Mouse (Mus musculus) kidney, embryonic 16.5 days (tissue): ENCODE measurements around the gene Nme1. TPM values are rescaled to one million over a fixed set of nuclear protein-coding genes. Genes with fewer than 3 reads are reported as not detected.

Source experiments
- ATAC-seq: fragments of 200-750 bp; cut with Nextera tagmentation; 2 replicates; pipeline ENCODE4 v1.8.0; 2017; ENCODE audit warnings: moderate TSS enrichment; ENCODE audit not compliant: low FRiP score, low TSS enrichment
- H3K27ac ChIP-seq: fragments of 300-500 bp; sonication (generic); 2 replicates; pipeline ENCODE4 v1.5.1; 2014; ENCODE audit warnings: low read length
- H3K27me3 ChIP-seq: fragments of 300-500 bp; sonication (generic); 2 replicates; pipeline ENCODE4 v1.6.1; 2014; ENCODE audit warnings: low read length, control low read depth, mixed read lengths; ENCODE audit not compliant: insufficient read depth
- H3K36me3 ChIP-seq: fragments of 300-500 bp; sonication (generic); 2 replicates; pipeline ENCODE4 v1.6.1; 2014; ENCODE audit warnings: low read length, control low read depth, mixed read lengths; ENCODE audit not compliant: insufficient read depth
- H3K4me1 ChIP-seq: fragments of 300-500 bp; sonication (generic); 2 replicates; pipeline ENCODE4 v1.6.1; 2014; ENCODE audit warnings: low read length, control low read depth, mixed read lengths; ENCODE audit not compliant: insufficient read depth
- H3K4me2 ChIP-seq: fragments of 300-500 bp; sonication (generic); replicated peaks from 2 replicates; pipeline ENCODE4 v1.6.1; 2014; ENCODE audit warnings: low read depth, low read length
- H3K4me3 ChIP-seq: fragments of 300-500 bp; sonication (generic); 2 replicates; pipeline ENCODE4 v1.5.1; 2014; ENCODE audit warnings: mild to moderate bottlenecking, low read length
- H3K9ac ChIP-seq: fragments of 300-500 bp; sonication (generic); replicated peaks from 2 replicates; pipeline ENCODE4 v1.6.1; 2014; ENCODE audit warnings: low read length
- H3K9me3 ChIP-seq: fragments of 300-500 bp; sonication (generic); 2 replicates; pipeline ENCODE4 v1.6.1; 2016; ENCODE audit warnings: low read length, control low read depth
- WGBS: fragments of 180-500 bp; shearing (Covaris S2); extraction: QIAGEN DNeasy Blood & Tissue Kit; methylation state at CpG from one replicate; pipeline ENCODE4 v1.1.7; 2014; 5-methylcytosine and 5-hydroxymethylcytosine counted together
- polyA plus RNA-seq: library from polyadenylated mRNA; unstranded; fragments of >200 nt; fragmentation: Nextera tagmentation; extraction: Ambion mirVana; gene quantifications from 2 replicates; pipeline ENCODE4 v1.2.1, GENCODE M21; 2015

Nme1 gene
- polyA plus RNA-seq, 1 experiment from 2014 or later = 162 TPM

DNA sequence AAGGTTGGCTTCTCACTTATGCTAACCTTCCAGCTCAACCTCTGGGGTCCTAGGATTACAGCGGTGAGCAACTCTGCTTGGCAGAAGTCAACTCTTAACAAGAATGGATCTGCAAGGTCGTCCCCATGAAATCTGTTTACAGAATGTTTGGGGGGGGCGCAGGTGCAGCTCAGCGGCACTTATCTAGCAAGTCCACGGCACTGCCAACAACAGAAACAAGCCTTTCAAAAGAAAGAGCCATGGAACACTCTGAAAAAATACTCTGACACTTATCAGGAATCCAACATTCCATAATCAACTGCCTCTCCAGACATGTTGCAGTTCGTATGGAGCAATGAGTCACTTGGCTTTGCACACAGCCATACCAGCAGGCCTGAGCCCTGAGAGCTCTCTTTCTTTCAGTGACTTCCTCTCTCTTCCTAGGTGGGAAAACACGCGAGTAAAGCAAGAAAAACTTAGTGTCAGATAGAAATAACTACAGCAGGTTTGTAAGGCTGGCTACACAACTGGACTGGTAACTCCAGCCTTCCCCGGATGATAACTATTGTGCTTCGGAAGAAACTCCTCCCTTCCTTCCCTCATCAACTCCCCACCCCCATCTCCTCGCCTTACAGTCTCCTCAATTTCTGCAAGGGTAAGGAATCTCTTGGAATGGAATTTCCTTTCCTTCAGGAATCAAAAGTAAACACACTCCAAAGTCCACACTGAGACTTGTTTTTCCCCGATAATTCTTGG is 20.2 kb upstream of the Nme1 start:
- Histone ChIP-seq H3K36me3 (no peaks in the 10 kb centered on the region), H3K4me1 (0 out of 2 replicates have a peak, but pooled peaks cover 7% of the 10 kb centered on the region), H3K4me2 (0 out of 2 replicates have a peak overlapping the region, but pooled peaks have one; percentile 4), H3K9ac (no peak overlapping the region), H3K4me3 (no peak overlapping the region), H3K9me3 (no peaks in the 10 kb centered on the region), H3K27me3 (no peaks in the 10 kb centered on the region), H3K27ac (peak overlapping the region; percentile 64)
- ATAC-seq = no peak
- 50% methylated on average over 12 of the region's 12 CpGs for WGBS

DNA sequence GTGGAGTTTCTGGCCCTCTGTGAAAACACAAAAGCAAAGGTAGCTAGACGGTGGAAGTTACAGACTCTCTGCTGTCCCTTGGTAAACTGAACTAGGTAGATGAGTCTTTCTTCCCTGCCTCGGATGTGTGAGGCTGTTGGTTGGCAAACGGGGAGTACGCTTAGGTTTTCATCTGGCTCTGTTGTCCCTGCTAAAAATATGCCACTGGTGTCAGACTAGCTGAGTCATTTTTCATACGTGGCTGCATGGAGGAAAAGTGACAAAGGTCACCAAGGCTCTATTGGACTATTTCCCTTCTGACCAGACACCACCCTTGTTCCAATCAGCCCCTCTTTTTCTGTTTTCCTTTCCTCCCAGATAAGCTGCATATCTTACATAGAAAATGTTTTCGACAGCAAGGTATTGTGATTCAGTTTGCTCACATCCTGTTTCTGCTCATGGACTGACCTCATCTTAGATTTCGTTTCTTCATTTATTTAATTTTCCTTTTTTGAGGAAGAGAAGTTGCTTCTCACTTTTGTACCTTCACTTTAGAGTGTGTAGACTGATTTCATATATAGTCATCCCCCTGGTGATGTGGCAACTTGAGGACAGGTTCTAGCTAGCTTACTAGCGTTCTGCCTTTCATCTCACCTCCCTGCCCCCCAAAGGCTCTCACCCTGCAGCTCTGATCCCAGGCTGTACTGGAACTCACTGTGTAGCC is 19.5 kb upstream of the Nme1 start:
- 61% methylated on average over 8 of the region's 8 CpGs for WGBS

DNA sequence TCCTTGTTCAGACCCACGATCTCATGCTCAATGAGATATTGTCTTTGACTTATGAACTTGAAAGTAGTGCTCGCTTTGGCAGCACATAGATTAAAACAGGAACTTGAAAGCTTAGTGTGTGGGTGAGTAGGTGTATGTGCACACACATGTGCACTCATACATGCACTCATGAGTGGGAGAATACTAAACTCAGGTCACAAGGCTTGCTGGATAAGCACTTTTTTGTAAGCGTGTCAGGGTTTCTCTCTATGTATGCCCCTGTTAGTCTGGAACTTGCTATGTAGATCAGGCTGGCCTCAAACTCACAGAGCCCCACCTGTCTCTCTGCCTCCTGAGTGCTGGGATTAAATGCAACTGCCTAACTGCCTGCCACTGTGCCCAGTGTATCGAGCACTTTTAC is 18.7 kb upstream of the Nme1 start:
- WGBS = 85% methylated on average over 4 of the region's 4 CpGs
- no peaks in the 10 kb centered on the region for H3K9me3 ChIP-seq
- peak overlapping the region; percentile 67; the same call in 1 of the 2 replicates for H3K27ac ChIP-seq
- H3K36me3 ChIP-seq = no peaks in the 10 kb centered on the region
- H3K4me2 ChIP-seq = no peak overlapping the region
- H3K4me1 ChIP-seq = 0 out of 2 replicates have a peak, but pooled peaks cover 7% of the 10 kb centered on the region
- H3K9ac ChIP-seq = no peak overlapping the region
- H3K4me3 ChIP-seq = no peak overlapping the region
- ATAC-seq = no peak
- no peaks in the 10 kb centered on the region for H3K27me3 ChIP-seq

More for the DNA sequence above, 19.5 kb upstream of the Nme1 start:
- no peak overlapping the region for H3K9ac ChIP-seq
- H3K9me3 ChIP-seq = no peaks in the 10 kb centered on the region
- no peaks in the 10 kb centered on the region for H3K27me3 ChIP-seq
- no peak overlapping the region for H3K4me3 ChIP-seq
- 0 out of 2 replicates have a peak, but pooled peaks cover 7% of the 10 kb centered on the region for H3K4me1 ChIP-seq
- no peak overlapping the region for H3K4me2 ChIP-seq
- no peak for ATAC-seq
- H3K27ac ChIP-seq = peak overlapping the region; percentile 67
- H3K36me3 ChIP-seq = no peaks in the 10 kb centered on the region

DNA sequence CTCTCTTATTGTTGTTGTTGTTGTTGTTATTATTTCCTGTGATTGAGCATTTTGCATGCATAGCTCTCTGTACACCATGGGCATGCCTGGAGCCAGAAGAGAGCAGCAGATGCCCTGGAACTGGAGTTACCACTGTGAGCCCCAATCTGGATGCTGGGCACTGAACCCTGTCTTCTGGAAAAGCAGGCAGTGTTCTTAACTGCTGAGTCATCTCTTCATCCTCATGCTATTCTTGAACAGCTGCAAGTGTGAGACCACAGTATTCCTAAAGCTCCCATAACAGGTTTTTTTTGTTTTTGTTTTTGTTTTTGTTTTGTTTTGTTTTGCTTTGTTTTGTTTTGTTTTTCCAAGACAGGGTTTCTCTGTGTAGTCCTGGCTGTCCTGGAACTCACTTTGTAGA is 18.0 kb upstream of the Nme1 start:
- no peak overlapping the region for H3K4me2 ChIP-seq
- H3K4me3 ChIP-seq = no peak overlapping the region
- H3K9ac ChIP-seq = no peak overlapping the region
- no peaks in the 10 kb centered on the region for H3K9me3 ChIP-seq
- no peak overlapping the region for H3K27ac ChIP-seq
- H3K27me3 ChIP-seq = no peaks in the 10 kb centered on the region
- 0 out of 2 replicates have a peak, but pooled peaks cover 7% of the 10 kb centered on the region for H3K4me1 ChIP-seq
- ATAC-seq = no peak
- H3K36me3 ChIP-seq = no peaks in the 10 kb centered on the region

DNA sequence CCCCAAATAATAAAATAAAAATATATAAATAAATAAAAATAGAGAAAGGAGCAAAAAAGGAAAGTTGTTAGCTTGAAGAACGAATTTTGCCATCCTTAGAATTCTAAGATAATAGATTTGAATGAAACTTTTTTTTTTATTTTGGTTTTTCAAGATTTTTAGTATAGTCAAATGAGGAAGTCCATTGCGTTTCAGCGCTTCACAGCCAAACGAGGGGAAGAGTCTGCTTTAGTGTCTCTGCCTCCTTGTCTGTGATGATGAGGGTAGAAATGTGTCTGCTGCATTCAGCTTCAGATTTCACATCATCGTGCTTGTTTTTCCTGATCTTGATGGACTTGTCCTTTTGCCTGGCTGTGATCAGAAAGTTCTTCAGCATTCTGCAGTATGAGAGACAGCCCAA is 16.9 kb upstream of the Nme1 start:
- H3K4me1 ChIP-seq = 0 out of 2 replicates have a peak, but pooled peaks cover 7% of the 10 kb centered on the region
- no peak for ATAC-seq
- H3K36me3 ChIP-seq = no peaks in the 10 kb centered on the region
- H3K9me3 ChIP-seq = no peaks in the 10 kb centered on the region
- no peak overlapping the region for H3K27ac ChIP-seq
- H3K4me3 ChIP-seq = no peak overlapping the region
- WGBS = 86% methylated on average over 5 of the region's 5 CpGs
- H3K9ac ChIP-seq = no peak overlapping the region
- no peak overlapping the region for H3K4me2 ChIP-seq
- H3K27me3 ChIP-seq = no peaks in the 10 kb centered on the region

DNA sequence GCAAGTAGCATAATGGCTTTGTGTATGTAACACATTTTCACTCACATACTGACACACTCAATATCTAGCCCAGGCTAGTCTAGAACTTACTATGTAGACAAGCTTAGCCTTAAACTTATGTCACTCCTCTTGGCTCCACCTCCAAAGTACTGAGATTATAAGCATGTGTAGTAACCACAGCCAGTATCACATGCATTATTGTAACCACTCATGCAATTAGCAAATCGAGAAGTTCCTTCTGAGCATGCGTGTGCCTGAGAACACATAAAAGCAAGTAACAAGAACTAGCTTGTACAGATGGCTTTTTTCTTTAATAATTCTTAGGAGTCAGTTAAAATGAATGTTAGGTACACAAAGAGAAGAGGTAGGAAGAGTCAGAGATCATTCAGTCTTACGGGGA is 16.3 kb upstream of the Nme1 start:
- no peak overlapping the region for H3K9ac ChIP-seq
- H3K27ac ChIP-seq = no peak overlapping the region
- H3K4me2 ChIP-seq = no peak overlapping the region
- no peak overlapping the region for H3K4me3 ChIP-seq
- H3K36me3 ChIP-seq = no peaks in the 10 kb centered on the region
- ATAC-seq = no peak
- 84% methylated on average over 3 of the region's 3 CpGs for WGBS
- no peaks in the 10 kb centered on the region for H3K27me3 ChIP-seq
- H3K9me3 ChIP-seq = no peaks in the 10 kb centered on the region
- H3K4me1 ChIP-seq = 0 out of 2 replicates have a peak, but pooled peaks cover 7% of the 10 kb centered on the region

DNA sequence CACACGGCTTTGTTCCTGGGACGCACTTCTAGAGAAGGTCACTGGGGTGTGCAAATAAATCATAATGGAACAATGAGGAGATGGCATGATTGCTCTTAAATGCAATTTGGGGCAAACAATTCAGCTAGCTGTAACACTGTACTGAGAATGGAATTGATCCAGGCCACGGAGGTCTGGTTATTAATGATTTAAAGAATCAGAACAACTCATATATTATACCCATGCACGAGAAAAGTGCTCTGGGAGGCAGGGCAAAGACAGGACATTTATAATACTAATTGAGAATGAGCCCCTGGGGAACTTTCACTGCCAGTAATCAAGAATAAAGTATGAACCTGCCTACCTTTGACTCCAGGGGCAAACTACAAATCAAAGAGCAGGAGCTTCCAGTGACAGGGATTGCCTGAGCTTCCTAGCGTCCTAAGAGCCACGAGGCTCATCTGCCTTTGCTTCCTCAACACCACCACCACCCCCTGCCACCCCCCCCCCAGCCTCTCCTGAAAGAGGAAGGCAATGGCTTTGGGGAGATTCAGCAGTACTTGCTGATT is 11.3 kb upstream of the Nme1 start:
- Histone ChIP-seq H3K4me3 (no peak overlapping the region), H3K9me3 (no peaks in the 10 kb centered on the region), H3K4me1 (no peaks in the 10 kb centered on the region), H3K9ac (no peak overlapping the region), H3K27ac (no peak overlapping the region), H3K4me2 (no peak overlapping the region), H3K27me3 (no peaks in the 10 kb centered on the region), H3K36me3 (no peaks in the 10 kb centered on the region)
- ATAC-seq = no peak
- whole genome bisulfite sequencing = 19% methylated on average over 6 of the region's 6 CpGs

DNA sequence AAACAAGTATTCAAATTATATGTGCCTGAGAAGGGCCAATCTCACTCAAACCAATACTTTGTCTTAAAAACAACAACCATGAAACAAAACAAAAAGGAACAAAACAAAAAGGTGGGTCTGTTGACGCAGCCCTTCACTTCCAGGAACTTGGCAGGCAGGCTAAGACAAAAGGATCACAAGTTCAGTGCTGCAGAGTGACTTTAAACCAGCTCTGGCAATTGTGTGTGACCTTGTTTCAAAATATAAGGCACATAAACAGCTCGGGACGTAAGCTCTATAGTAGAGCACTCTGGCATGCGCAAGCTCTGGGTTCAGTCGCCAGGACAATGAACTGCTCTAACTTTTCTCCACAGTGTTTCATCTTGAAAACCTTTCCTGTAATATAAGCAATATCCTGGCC is 4.6 kb upstream of the Nme1 start:
- Histone ChIP-seq H3K9me3 (no peaks in the 10 kb centered on the region), H3K4me3 (no peak overlapping the region), H3K4me2 (no peak overlapping the region), H3K9ac (no peak overlapping the region), H3K27me3 (no peaks in the 10 kb centered on the region), H3K27ac (no peak overlapping the region), H3K36me3 (no peaks in the 10 kb centered on the region), H3K4me1 (peaks cover 4% of the 10 kb centered on the region; the same call in 1 of the 2 replicates)
- WGBS = 90% methylated on average over 5 of the region's 5 CpGs
- no peak for ATAC-seq

DNA sequence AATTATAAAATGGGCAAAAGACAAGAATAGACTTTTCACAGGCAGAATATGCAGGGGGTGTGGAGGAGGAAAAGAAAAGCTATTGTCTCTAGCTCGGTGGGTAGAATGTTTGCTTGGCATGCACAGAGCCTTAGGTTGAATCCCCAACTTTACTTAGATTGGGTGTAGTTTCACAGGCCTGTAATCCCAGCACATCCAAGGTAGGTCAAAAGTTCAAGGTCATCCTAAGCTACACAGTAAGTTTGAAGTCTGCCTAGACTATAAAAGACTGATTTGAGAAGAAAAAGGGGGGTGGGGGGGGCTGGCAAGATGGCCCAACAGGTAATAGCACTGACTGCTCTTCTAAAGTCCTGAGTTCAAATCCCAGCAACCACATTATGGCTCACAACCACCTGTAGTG is 1.5 kb upstream of the Nme1 start:
- ATAC-seq = no peak
- no peaks in the 10 kb centered on the region for H3K9me3 ChIP-seq
- H3K27me3 ChIP-seq = no peaks in the 10 kb centered on the region
- peaks cover 10% of the 10 kb centered on the region for H3K36me3 ChIP-seq
- H3K4me2 ChIP-seq = no peak overlapping the region
- peaks cover 8% of the 10 kb centered on the region for H3K4me1 ChIP-seq
- no peak overlapping the region for H3K4me3 ChIP-seq
- H3K27ac ChIP-seq = no peak overlapping the region
- no peak overlapping the region for H3K9ac ChIP-seq
- 71% methylated on average over 1 of the region's 1 CpGs for whole genome bisulfite sequencing

DNA sequence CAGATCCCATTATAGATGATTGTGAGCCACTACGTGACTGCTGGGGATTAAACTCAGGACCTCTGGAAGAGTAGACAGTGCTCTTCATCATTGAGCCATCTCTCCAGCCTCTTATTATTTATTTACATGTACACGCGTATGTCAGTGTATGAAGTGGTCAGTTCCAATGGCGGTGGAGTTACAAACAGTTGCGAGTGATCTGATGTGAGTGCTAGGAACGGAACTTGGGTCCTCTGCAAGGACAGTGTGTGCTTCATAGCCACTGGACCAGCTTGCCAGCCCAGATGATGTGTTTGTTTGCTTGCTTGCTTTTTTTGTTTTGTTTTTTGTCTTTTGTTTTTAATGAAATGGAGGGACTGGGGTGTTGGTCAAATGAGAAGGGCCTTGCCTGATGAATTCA is 850 bp upstream of the Nme1 start:
- Histone ChIP-seq H3K27ac (no peak overlapping the region), H3K27me3 (no peaks in the 10 kb centered on the region), H3K36me3 (peaks cover 16% of the 10 kb centered on the region), H3K4me1 (peaks cover 8% of the 10 kb centered on the region), H3K4me3 (no peak overlapping the region), H3K4me2 (no peak overlapping the region; the same call in 1 of the 2 replicates), H3K9me3 (no peaks in the 10 kb centered on the region), H3K9ac (no peak overlapping the region)
- 98% methylated on average over 6 of the region's 6 CpGs for WGBS
- no peak for ATAC-seq
